Mouse (Mus musculus): ENCODE results near the gene Vti1a.

DNA sequence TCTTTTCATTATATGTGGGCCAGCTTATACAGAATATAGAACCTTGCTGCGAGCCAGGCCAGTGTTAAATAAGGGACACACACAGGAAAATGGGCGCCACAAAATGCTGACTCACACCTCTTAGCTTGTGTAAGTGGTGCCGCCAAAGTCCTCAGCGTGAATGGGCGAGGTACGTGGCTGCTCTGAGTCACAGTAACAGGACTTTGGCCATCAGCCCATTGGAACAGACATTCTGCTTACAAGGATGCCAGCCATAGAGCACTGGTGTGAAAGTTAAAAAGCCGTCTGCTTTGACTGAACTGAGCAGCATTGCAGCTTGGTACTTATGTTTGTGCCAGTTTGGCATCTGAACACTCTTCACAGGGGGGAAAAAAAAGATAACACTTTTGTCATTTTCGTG lies 107.9 kb downstream of the Vti1a start:
- TF ChIP-seq CTCF (IDR thresholded peaks at IDR 0.05; ENCODE audit: insufficient read depth, low read depth, low read length) (no peak), POLR2A (IDR thresholded peaks at IDR 0.05; ENCODE audit: insufficient read depth, low read depth, low read length) (no peak)

Data from olfactory bulb, adult 2 months (tissue).